Mouse (Mus musculus): ENCODE data around the gene Sh3rf3.

GRCm38 (mm10) chr10:59133478-59134009, 320.4 kb downstream of the Sh3rf3 start:
- no peak for TF ChIP-seq CTCF (IDR thresholded peaks at IDR 0.05; ENCODE audit: borderline replicate concordance, control insufficient read depth, extremely low read depth, insufficient read depth, low read length, poor library complexity)
- TF ChIP-seq POLR2A (IDR thresholded peaks at IDR 0.05; ENCODE audit: control insufficient read depth, extremely low read depth, insufficient read depth, low read length, poor library complexity): no peak
